Mouse (Mus musculus): ENCODE results near the gene Asb15. TPM values are rescaled to one million over a fixed set of nuclear protein-coding genes. Genes with fewer than 3 reads are reported as not detected.

Gene Asb15
- polyA plus RNA-seq, 1 experiment = not detected

GRCm38 (mm10) chr6:24622098-24622497 is 94.2 kb downstream of the Asb15 start:
- H3K27ac ChIP-seq (ENCODE audit: insufficient read depth, low read depth, low read length) = no peak overlapping the region
- 91% methylated on average over 2 of the region's 2 CpGs for WGBS
- H3K4me3 ChIP-seq (ENCODE audit: insufficient read depth, low read depth, low read length) = no peak overlapping the region
- no peaks in the 10 kb centered on the region for H3K4me1 ChIP-seq (ENCODE audit: control insufficient read depth, insufficient read depth, low read length)
- TF ChIP-seq POLR2A (IDR thresholded peaks at IDR 0.05; ENCODE audit: insufficient read depth, low read depth, low read length) (no peak), CTCF (IDR thresholded peaks at IDR 0.05; ENCODE audit: insufficient read depth, low read depth, low read length) (no peak)

Other genes starting within 250 kb of the Asb15 start
- not detected in 2 replicates for gene Iqub, start 13.1 kb upstream of the Asb15 start, polyA plus RNA-seq (2012; ENCODE audit: insufficient read depth, insufficient read length, low replicate concordance, missing spikeins)
- gene Ndufa5, start 131 bp upstream of the Asb15 start, polyA plus RNA-seq (2012; ENCODE audit: insufficient read depth, insufficient read length, low replicate concordance, missing spikeins) = not detected in 2 replicates
- gene Lmod2, start 69.6 kb downstream of the Asb15 start, polyA plus RNA-seq (2012; ENCODE audit: insufficient read depth, insufficient read length, low replicate concordance, missing spikeins) = not detected in 2 replicates
- not detected in 2 replicates for gene Wasl, start 136.9 kb downstream of the Asb15 start, polyA plus RNA-seq (2012; ENCODE audit: insufficient read depth, insufficient read length, low replicate concordance, missing spikeins)
- not detected in 2 replicates for gene Hyal6, start 205.1 kb downstream of the Asb15 start, polyA plus RNA-seq (2012; ENCODE audit: insufficient read depth, insufficient read length, low replicate concordance, missing spikeins)
- not detected in 2 replicates for gene Hyal4, start 220.2 kb downstream of the Asb15 start, polyA plus RNA-seq (2012; ENCODE audit: insufficient read depth, insufficient read length, low replicate concordance, missing spikeins)